Mouse (Mus musculus) kidney, embryonic 14.5 days (tissue): ENCODE results near the gene Sypl2. TPM values are rescaled to one million over a fixed set of nuclear protein-coding genes. Genes with fewer than 3 reads are reported as not detected.

ENCODE experiments used
- ATAC-seq: fragments of 200-750 bp; cut with Nextera tagmentation; 2 replicates; pipeline ENCODE4 v1.8.0; 2017; ENCODE audit warnings: moderate number of reproducible peaks, mild to moderate bottlenecking, moderate TSS enrichment, moderate library complexity; ENCODE audit not compliant: low FRiP score, low TSS enrichment
- H3K27ac ChIP-seq: fragments of 300-500 bp; sonication (generic); 2 replicates; pipeline ENCODE4 v1.5.1; 2014; ENCODE audit warnings: low read depth, mild to moderate bottlenecking, low read length, moderate library complexity, mixed read lengths
- H3K27me3 ChIP-seq: fragments of 300-500 bp; sonication (generic); 2 replicates; pipeline ENCODE4 v1.6.1; 2014; ENCODE audit warnings: mild to moderate bottlenecking, low read length; ENCODE audit not compliant: control insufficient read depth, insufficient read depth
- H3K36me3 ChIP-seq: fragments of 300-500 bp; sonication (generic); 2 replicates; pipeline ENCODE4 v1.6.1; 2014; ENCODE audit warnings: low read length, mixed read lengths; ENCODE audit not compliant: control insufficient read depth, insufficient read depth
- H3K4me1 ChIP-seq: fragments of 300-500 bp; sonication (generic); 2 replicates; pipeline ENCODE4 v1.6.1; 2014; ENCODE audit warnings: low read length, mixed read lengths; ENCODE audit not compliant: control insufficient read depth, insufficient read depth
- H3K4me2 ChIP-seq: fragments of 300-500 bp; sonication (generic); replicated peaks from 2 replicates; pipeline ENCODE4 v1.6.1; 2014; ENCODE audit warnings: low read depth, mild to moderate bottlenecking, low read length
- H3K4me3 ChIP-seq: fragments of 300-500 bp; sonication (generic); 2 replicates; pipeline ENCODE4 v1.5.1; 2014; ENCODE audit warnings: mild to moderate bottlenecking, low read length
- H3K9ac ChIP-seq: fragments of 300-500 bp; sonication (generic); 2 replicates; pipeline ENCODE4 v1.6.1; 2014; ENCODE audit warnings: low read depth, mild to moderate bottlenecking, low read length, moderate library complexity
- H3K9me3 ChIP-seq: fragments of 300-500 bp; sonication (generic); 2 replicates; pipeline ENCODE4 v1.6.1; 2016; ENCODE audit warnings: low read length; ENCODE audit not compliant: control insufficient read depth
- WGBS: fragments of 180-500 bp; shearing (Covaris S2); extraction: QIAGEN DNeasy Blood & Tissue Kit; methylation state at CpG from one replicate; pipeline ENCODE4 v1.1.7; 2014; 5-methylcytosine and 5-hydroxymethylcytosine counted together
- polyA plus RNA-seq: library from polyadenylated mRNA; unstranded; fragments of >200 nt; fragmentation: Nextera tagmentation; extraction: Ambion mirVana; gene quantifications from 2 replicates; pipeline ENCODE4 v1.2.1, GENCODE M21; 2014

Sypl2 gene
- polyA plus RNA-seq, 1 experiment from 2014 or later: 4.7 TPM

DNA sequence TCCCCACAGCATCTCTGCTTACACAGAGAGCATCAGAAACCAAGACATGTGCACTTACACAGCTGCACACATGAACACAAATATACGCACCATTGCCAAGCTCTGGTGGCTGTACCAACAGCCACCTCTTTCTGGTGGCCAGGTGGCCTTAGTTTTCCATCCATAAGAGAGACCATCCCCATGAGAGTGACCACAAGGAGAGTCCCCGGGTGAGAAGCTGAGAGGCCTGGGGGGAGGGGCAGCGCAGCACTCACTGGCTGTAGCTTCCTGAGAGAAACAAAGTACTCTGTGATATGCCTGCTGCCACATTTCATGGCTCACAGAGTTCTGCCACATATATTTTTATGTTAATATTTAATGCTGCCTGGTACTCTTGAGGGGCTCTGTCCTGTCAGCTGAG lies 57.2 kb downstream of the Sypl2 start:
- H3K4me1 ChIP-seq: peaks cover 30% of the 10 kb centered on the region
- ATAC-seq: no peak
- H3K9ac ChIP-seq: no peak overlapping the region
- no peaks in the 10 kb centered on the region for H3K9me3 ChIP-seq
- WGBS: 41% methylated on average over 3 of the region's 3 CpGs
- no peaks in the 10 kb centered on the region for H3K27me3 ChIP-seq
- H3K4me3 ChIP-seq: no peak overlapping the region
- no peak overlapping the region for H3K4me2 ChIP-seq
- no peaks in the 10 kb centered on the region for H3K36me3 ChIP-seq
- no peak overlapping the region for H3K27ac ChIP-seq

DNA sequence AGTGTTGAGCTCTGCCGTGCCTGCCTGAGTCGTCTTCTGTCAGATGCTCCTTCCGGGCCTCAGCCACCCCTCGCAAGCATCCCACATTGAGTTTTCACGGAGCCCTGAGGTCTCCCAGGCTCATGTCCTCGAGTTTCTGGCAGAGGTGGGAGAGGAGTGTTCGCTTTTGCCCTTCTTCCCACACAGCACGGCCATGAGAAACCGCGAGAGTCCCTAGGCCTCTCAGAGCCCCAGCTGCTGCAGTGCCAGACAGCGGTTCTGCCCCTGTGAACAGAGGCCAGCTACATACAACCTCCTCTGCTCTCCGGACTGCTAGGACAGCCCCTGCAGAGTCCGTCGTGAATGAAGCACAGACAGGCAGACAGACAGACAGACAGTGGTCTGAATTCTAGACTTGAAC lies 58.9 kb downstream of the Sypl2 start:
- peaks cover 30% of the 10 kb centered on the region for H3K4me1 ChIP-seq
- no peaks in the 10 kb centered on the region for H3K36me3 ChIP-seq
- peak overlapping the region; percentile 76; the same call in 1 of the 2 replicates for H3K27ac ChIP-seq
- no peak overlapping the region for H3K4me3 ChIP-seq
- H3K27me3 ChIP-seq: no peaks in the 10 kb centered on the region
- H3K9me3 ChIP-seq: no peaks in the 10 kb centered on the region
- peak overlapping the region; percentile 4; the same call in 1 of the 2 replicates for H3K4me2 ChIP-seq
- peak; percentile 54; the same call in 1 of the 2 replicates for ATAC-seq
- WGBS: 15% methylated on average over 14 of the region's 14 CpGs
- no peak overlapping the region for H3K9ac ChIP-seq

DNA sequence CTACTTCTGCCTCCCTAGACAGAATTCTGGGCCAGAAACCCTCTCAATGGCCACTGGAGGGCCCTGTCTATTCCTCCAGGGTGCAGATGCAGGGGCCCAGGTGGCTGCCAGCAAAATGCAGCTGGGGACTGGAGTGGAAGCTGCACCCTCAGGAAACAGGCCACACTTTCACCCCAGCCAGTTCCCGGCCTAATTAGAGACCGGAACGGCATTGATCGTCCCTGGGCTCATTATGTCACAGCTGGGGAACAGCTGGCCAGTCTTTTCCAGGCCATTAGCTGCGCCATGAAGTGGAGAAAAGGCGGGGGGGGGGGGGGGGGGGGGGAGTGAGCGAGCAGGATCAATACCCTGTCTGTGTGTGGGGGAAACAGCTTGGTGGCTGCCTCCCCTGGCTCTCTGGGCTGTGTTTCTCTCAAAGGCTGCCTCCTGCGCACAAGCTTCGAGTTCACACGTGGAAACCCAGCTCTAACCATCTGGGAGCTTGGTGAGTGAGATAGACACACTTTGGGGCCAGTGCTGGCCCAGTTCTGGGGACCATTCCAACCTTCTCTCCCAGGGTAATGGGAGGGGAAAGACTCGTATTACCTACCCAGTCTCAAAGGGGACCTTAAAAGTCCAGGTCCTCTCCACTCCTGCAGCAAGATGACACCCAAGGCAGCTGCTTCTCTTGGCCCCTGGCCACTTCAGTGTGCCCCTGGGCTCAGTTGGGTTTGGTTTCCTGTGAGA lies 59.8 kb downstream of the Sypl2 start:
- Histone ChIP-seq H3K27me3 (no peaks in the 10 kb centered on the region), H3K4me1 (peaks cover 30% of the 10 kb centered on the region), H3K36me3 (no peaks in the 10 kb centered on the region), H3K9me3 (no peaks in the 10 kb centered on the region), H3K27ac (peak overlapping the region; percentile 86; the same call in 1 of the 2 replicates), H3K9ac (no peak overlapping the region), H3K4me2 (no peak overlapping the region), H3K4me3 (no peak overlapping the region)
- ATAC-seq: peak; percentile 76
- WGBS: 5% methylated on average over 9 of the region's 11 CpGs

DNA sequence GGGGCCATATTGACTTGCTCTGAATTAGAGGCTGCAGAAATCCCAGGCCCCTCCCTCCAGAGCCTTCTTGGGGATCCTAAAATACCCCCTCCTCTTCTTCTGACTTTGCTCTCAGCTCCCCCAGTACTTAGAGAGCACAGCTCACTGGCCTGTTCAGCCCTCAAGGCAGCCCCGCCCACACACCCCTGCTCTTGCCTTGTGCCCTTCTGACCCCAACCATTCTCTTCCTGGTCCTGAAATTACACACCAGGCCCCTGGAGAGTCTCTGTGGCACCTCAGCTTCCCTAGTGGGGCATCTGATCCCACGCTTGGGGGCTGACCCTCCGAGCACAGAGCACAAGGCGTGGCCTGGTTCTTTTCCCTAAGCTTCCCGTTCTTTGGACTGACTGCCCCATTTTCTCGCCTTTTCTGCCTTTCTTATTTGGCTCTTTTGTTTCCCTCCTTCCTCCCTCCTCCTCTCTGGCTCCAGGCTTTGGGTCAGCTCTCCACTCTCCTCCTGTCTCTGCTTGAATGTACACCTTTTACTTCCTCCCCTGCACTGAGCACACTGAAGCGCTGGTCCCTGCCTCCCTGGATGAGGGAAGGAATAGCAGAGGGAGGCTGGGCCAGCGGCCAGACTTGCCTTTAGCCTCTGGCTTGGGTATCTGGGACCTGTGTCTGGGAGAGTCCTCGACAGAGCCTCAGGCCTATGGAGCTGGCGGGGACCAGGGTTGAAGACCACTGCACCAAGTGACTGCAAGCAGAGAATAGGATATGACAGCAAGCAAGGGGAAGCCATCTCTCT lies 60.7 kb downstream of the Sypl2 start:
- H3K4me3 ChIP-seq: no peak overlapping the region
- 17% methylated on average over 10 of the region's 10 CpGs for WGBS
- peak; percentile 51 for ATAC-seq
- H3K9me3 ChIP-seq: no peaks in the 10 kb centered on the region
- peak overlapping the region; percentile 86 for H3K27ac ChIP-seq
- no peak overlapping the region; the same call in 1 of the 2 replicates for H3K9ac ChIP-seq
- peak overlapping the region; percentile 31; the same call in 1 of the 2 replicates for H3K4me2 ChIP-seq
- H3K27me3 ChIP-seq: no peaks in the 10 kb centered on the region
- no peaks in the 10 kb centered on the region for H3K36me3 ChIP-seq
- peaks cover 30% of the 10 kb centered on the region for H3K4me1 ChIP-seq

DNA sequence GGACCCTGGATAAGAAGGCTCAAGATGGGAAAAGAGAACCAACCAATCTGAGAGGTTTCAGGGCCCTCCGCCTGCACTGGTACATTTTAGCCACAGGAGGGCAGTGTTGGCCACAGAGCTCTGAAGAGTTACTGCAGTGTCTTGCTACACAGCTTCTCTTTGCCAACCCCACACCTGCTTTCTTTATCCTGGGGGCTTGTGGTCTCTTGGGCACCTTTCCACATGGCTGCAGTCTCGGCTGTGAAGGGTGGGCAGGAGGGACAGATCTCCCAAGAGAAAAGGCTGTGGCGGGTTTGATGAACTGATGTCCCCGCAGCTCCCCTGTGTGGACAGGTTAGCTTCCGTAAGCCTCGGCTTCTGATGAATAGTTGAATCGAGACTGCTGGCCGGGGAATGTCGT lies 61.6 kb downstream of the Sypl2 start:
- Histone ChIP-seq H3K4me2 (peak overlapping the region; percentile 31; the same call in 1 of the 2 replicates), H3K4me1 (peaks cover 30% of the 10 kb centered on the region), H3K4me3 (peak overlapping the region; percentile 9; the same call in 1 of the 2 replicates), H3K9ac (no peak overlapping the region), H3K36me3 (no peaks in the 10 kb centered on the region), H3K27me3 (no peaks in the 10 kb centered on the region), H3K9me3 (no peaks in the 10 kb centered on the region), H3K27ac (peak overlapping the region; percentile 38; the same call in 1 of the 2 replicates)
- peak; percentile 41 for ATAC-seq
- WGBS: 12% methylated on average over 9 of the region's 9 CpGs

GRCm38 (mm10) chr3:108164091-108164490 lies 62.4 kb downstream of the Sypl2 start:
- H3K27me3 ChIP-seq: no peaks in the 10 kb centered on the region
- peaks cover 30% of the 10 kb centered on the region for H3K4me1 ChIP-seq
- no peak overlapping the region for H3K4me3 ChIP-seq
- H3K9me3 ChIP-seq: no peaks in the 10 kb centered on the region
- 74% methylated on average over 5 of the region's 5 CpGs for WGBS
- H3K4me2 ChIP-seq: no peak overlapping the region
- H3K9ac ChIP-seq: no peak overlapping the region
- no peaks in the 10 kb centered on the region for H3K36me3 ChIP-seq
- no peak for ATAC-seq
- H3K27ac ChIP-seq: no peak overlapping the region

Other genes with a start within 250 kb of the Sypl2 start
- 76.2 and 79.8 TPM in 2 replicates for gene Gstm2, start 240.2 kb downstream of the Sypl2 start, polyA plus RNA-seq
- gene Gstm1, start 208.7 kb downstream of the Sypl2 start, polyA plus RNA-seq: 63.0 and 73.6 TPM in 2 replicates
- 17.2 and 18.4 TPM in 2 replicates for gene Gstm4, start 181.8 kb downstream of the Sypl2 start, polyA plus RNA-seq
- gene Ampd2, start 140.0 kb downstream of the Sypl2 start, polyA plus RNA-seq: 36.8 and 43.4 TPM in 2 replicates
- gene Gnat2, start 133.9 kb downstream of the Sypl2 start, polyA plus RNA-seq: 1.5 and 2.1 TPM in 2 replicates
- 115 and 181 TPM in 2 replicates for gene Gnai3, start 80.5 kb downstream of the Sypl2 start, polyA plus RNA-seq
- 0.09 and 0.18 TPM in 2 replicates for gene Gpr61, start 71.8 kb downstream of the Sypl2 start, polyA plus RNA-seq
- gene Amigo1, start 40.3 kb downstream of the Sypl2 start, polyA plus RNA-seq: 3.0 and 3.7 TPM in 2 replicates
- gene Cyb561d1, start 25.4 kb downstream of the Sypl2 start, polyA plus RNA-seq: 1.4 and 2.2 TPM in 2 replicates
- 16.9 and 21.9 TPM in 2 replicates for gene Atxn7l2, start 15.7 kb downstream of the Sypl2 start, polyA plus RNA-seq
- gene Psma5, start 30.3 kb upstream of the Sypl2 start, polyA plus RNA-seq: 327 and 365 TPM in 2 replicates
- gene Sort1, start 57.4 kb upstream of the Sypl2 start, polyA plus RNA-seq: 10.0 and 17.8 TPM in 2 replicates
- gene Mybphl, start 138.3 kb upstream of the Sypl2 start, polyA plus RNA-seq: not detected in 2 replicates
- 48.9 and 51.4 TPM in 2 replicates for gene Psrc1, start 157.2 kb upstream of the Sypl2 start, polyA plus RNA-seq
- gene Celsr2, start 188.9 kb upstream of the Sypl2 start, polyA plus RNA-seq: 22.1 and 27.9 TPM in 2 replicates
- 106 and 120 TPM in 2 replicates for gene Sars, start 218.6 kb upstream of the Sypl2 start, polyA plus RNA-seq